Mouse (Mus musculus) B cell, adult 2 months (primary cell): ENCODE measurements at regions not wholly inside any gene's neighbourhood (a gene's known extent, or its start where the extent isn't known, plus 50 kb on each side); places are given as distances from the start of the nearest gene placed in this dataset.

Experiments used
- DNase-seq, 2 experiments: peaks; one replicate each; pipeline ENCODE4 v3.0.0; 2022

GRCm38 (mm10) chr12:36748345-36748744, 360.0 kb upstream of the Meox2 start:
- DNase-seq = no peak

- DNase-seq = no peak
These were observed 342.9 kb upstream of the Meox2 start for GRCm38 (mm10) chr12:36765315-36766058.

- DNase-seq = no peak
These were observed 342.2 kb upstream of the Meox2 start for GRCm38 (mm10) chr12:36766167-36766566.

GRCm38 (mm10) chr12:36780761-36781160, 327.6 kb upstream of the Meox2 start:
- no peak for DNase-seq

- no peak for DNase-seq
These were observed 317.5 kb upstream of the Meox2 start for GRCm38 (mm10) chr12:36790866-36791265.

GRCm38 (mm10) chr12:36791430-36791829, 316.9 kb upstream of the Meox2 start:
- no peak for DNase-seq

- DNase-seq = peak; percentile 6 to 17
These were observed 316.1 kb upstream of the Meox2 start for GRCm38 (mm10) chr12:36792205-36792604.

GRCm38 (mm10) chr12:36793799-36794198, 314.5 kb upstream of the Meox2 start:
- no peak for DNase-seq

GRCm38 (mm10) chr12:36796201-36796600, 312.1 kb upstream of the Meox2 start:
- no peak for DNase-seq

GRCm38 (mm10) chr12:36817938-36818337, 290.4 kb upstream of the Meox2 start:
- DNase-seq = no peak

GRCm38 (mm10) chr12:36818852-36819251, 289.5 kb upstream of the Meox2 start:
- no peak for DNase-seq

GRCm38 (mm10) chr12:36826766-36827165, 281.6 kb upstream of the Meox2 start:
- DNase-seq = no peak

- DNase-seq = peak; percentile 3 to 8
These were observed 276.9 kb upstream of the Meox2 start for GRCm38 (mm10) chr12:36831307-36831997.

- no peak for DNase-seq
These were observed 265.4 kb upstream of the Meox2 start for GRCm38 (mm10) chr12:36842957-36843356.

- no peak for DNase-seq
These were observed 263.2 kb upstream of the Meox2 start for GRCm38 (mm10) chr12:36845130-36845529.

- no peak for DNase-seq
These were observed 259.3 kb upstream of the Meox2 start for GRCm38 (mm10) chr12:36849086-36849485.

GRCm38 (mm10) chr12:36863113-36863512, 245.2 kb upstream of the Meox2 start:
- no peak for DNase-seq

- no peak for DNase-seq
These were observed 227.6 kb upstream of the Meox2 start for GRCm38 (mm10) chr12:36880724-36881123.

- DNase-seq = no peak
These were observed 195.0 kb upstream of the Meox2 start for GRCm38 (mm10) chr12:36913364-36913763.

- DNase-seq = no peak
These were observed 190.7 kb upstream of the Meox2 start for GRCm38 (mm10) chr12:36917576-36918106.

GRCm38 (mm10) chr12:36918294-36918876, 190.0 kb upstream of the Meox2 start:
- DNase-seq = no peak

- no peak for DNase-seq
These were observed 184.8 kb upstream of the Meox2 start for GRCm38 (mm10) chr12:36923558-36923957.

GRCm38 (mm10) chr12:36926225-36926624, 182.1 kb upstream of the Meox2 start:
- no peak for DNase-seq

GRCm38 (mm10) chr12:36933118-36933610, 175.2 kb upstream of the Meox2 start:
- peak in 1 of 2 experiments; percentile 4 for DNase-seq
